Mouse (Mus musculus) heart, postnatal 0 days (tissue): ENCODE measurements around the gene Eif2d. TPM values are rescaled to one million over a fixed set of nuclear protein-coding genes. Genes with fewer than 3 reads are reported as not detected.
A peak's percentile ranks its signal among the peaks of the same experiment; 100 is the strongest.

Experiments used
- ATAC-seq: fragments of 200-750 bp; cut with Nextera tagmentation; 2 replicates; pipeline ENCODE4 v1.8.0; 2017; ENCODE audit warnings: low read depth, moderate number of reproducible peaks, moderate library complexity; ENCODE audit not compliant: insufficient read depth
- DNase-seq: peaks from one replicate; pipeline ENCODE4 v3.0.0-alpha.2; 2016; ENCODE audit warnings: low spot score
- H3K27ac ChIP-seq: fragments of 300-500 bp; sonication (generic); 2 replicates; pipeline ENCODE4 v1.5.1; 2014; ENCODE audit warnings: low read depth, mild to moderate bottlenecking
- H3K27me3 ChIP-seq: fragments of 300-500 bp; sonication (generic); 2 replicates; pipeline ENCODE4 v1.6.1; 2014; ENCODE audit warnings: low read length, mixed read lengths; ENCODE audit not compliant: control insufficient read depth, insufficient read depth
- H3K36me3 ChIP-seq: fragments of 300-500 bp; sonication (generic); replicated peaks from 2 replicates; pipeline ENCODE4 v1.6.1; 2014; ENCODE audit warnings: low read length, mixed read lengths; ENCODE audit not compliant: control insufficient read depth, insufficient read depth
- H3K4me1 ChIP-seq: fragments of 300-500 bp; sonication (generic); 2 replicates; pipeline ENCODE4 v1.6.1; 2014; ENCODE audit warnings: antibody characterized with exemption; ENCODE audit not compliant: control insufficient read depth, insufficient read depth
- H3K4me2 ChIP-seq: fragments of 300-500 bp; sonication (generic); 2 replicates; pipeline ENCODE4 v1.6.1; 2014; ENCODE audit warnings: low read depth, mild to moderate bottlenecking, low read length, moderate library complexity
- H3K4me3 ChIP-seq: fragments of 300-500 bp; sonication (generic); 2 replicates; pipeline ENCODE4 v1.5.1; 2014; ENCODE audit warnings: low read depth, low read length
- H3K9ac ChIP-seq: fragments of 300-500 bp; sonication (generic); replicated peaks from 2 replicates; pipeline ENCODE4 v1.6.1; 2014; ENCODE audit warnings: low read depth, low read length, mixed read lengths
- H3K9me3 ChIP-seq: fragments of 300-500 bp; sonication (generic); replicated peaks from 2 replicates; pipeline ENCODE4 v1.6.1; 2016; ENCODE audit warnings: low read length; ENCODE audit not compliant: control insufficient read depth
- CTCF ChIP-seq: IDR thresholded peaks from 2 replicates; pipeline ENCODE4 v1.5.1; 2016; ENCODE audit warnings: antibody characterized with exemption, control low read depth, low read depth
- EP300 ChIP-seq: IDR thresholded peaks from 2 replicates; pipeline ENCODE4 v1.6.1; 2016; ENCODE audit warnings: antibody characterized with exemption, low read depth
- WGBS: fragments of 180-500 bp; shearing (Covaris S2); extraction: QIAGEN DNeasy Blood & Tissue Kit; methylation state at CpG from one replicate; pipeline ENCODE4 v1.1.7; 2014; 5-methylcytosine and 5-hydroxymethylcytosine counted together
- polyA plus RNA-seq: library from polyadenylated mRNA; unstranded; fragments of >200 nt; fragmentation: Nextera tagmentation; extraction: Ambion mirVana; gene quantifications from 2 replicates; pipeline ENCODE4 v1.2.1, GENCODE M21; 2015
- total RNA-seq: library from RNA; depleted of rRNA; stranded (reverse); fragments of >200 nt; gene quantifications from 2 replicates; pipeline ENCODE4 v1.2.3, GENCODE M21; 2014; ENCODE audit warnings: low replicate concordance

Eif2d gene
- total and polyA plus RNA-seq, 2 experiments from 2014 or later: 16.6 to 39.6 TPM

GRCm38 (mm10) chr1:131115932-131116331 is 37.0 kb upstream of the Eif2d start:
- no peak overlapping the region for H3K4me2 ChIP-seq
- no peaks in the 10 kb centered on the region for H3K36me3 ChIP-seq
- peak; percentile 28; the same call in 1 of the 2 replicates for ATAC-seq
- WGBS: 15% methylated on average over 6 of the region's 6 CpGs
- peak; percentile 59 for DNase-seq
- no peak; the same call in 1 of the 2 replicates for TF ChIP-seq EP300
- TF ChIP-seq CTCF: peak; percentile 78
- no peaks in the 10 kb centered on the region for H3K9me3 ChIP-seq
- no peaks in the 10 kb centered on the region for H3K27me3 ChIP-seq
- H3K9ac ChIP-seq: no peak overlapping the region
- no peak overlapping the region for H3K4me3 ChIP-seq
- H3K4me1 ChIP-seq: peaks cover 32% of the 10 kb centered on the region
- H3K27ac ChIP-seq: no peak overlapping the region

DNA sequence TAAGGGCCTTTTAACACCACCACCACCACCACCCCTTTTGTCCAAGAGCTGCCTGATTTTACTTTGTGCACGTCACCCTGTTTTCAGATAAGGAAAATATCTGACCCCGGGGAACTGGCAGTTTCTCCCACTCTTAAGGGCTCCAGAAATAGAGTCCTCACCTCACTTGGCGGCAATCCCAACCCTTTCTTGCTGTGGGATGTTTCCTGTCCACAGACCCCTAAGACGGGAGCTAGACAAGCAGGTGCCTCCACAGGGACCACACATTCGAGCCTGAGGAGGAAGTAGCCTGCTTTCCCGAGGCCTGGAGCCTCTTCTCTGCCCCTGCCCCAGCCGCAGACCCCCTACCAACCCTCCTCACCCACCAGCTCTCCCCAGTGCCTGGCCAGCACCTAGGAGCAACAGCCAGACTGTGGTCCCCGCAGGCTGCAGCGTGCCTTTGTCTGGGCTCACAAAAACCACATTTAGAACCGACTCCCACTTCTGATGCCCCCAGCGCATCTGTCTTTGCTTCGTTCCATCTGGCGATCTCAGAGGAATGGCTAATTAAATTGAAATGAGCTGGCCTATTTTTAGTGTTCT is 36.5 kb upstream of the Eif2d start:
- WGBS: 18% methylated on average over 13 of the region's 13 CpGs
- peaks cover 26% of the 10 kb centered on the region; the same call in 1 of the 2 replicates for H3K4me1 ChIP-seq
- no peak overlapping the region for H3K4me3 ChIP-seq

DNA sequence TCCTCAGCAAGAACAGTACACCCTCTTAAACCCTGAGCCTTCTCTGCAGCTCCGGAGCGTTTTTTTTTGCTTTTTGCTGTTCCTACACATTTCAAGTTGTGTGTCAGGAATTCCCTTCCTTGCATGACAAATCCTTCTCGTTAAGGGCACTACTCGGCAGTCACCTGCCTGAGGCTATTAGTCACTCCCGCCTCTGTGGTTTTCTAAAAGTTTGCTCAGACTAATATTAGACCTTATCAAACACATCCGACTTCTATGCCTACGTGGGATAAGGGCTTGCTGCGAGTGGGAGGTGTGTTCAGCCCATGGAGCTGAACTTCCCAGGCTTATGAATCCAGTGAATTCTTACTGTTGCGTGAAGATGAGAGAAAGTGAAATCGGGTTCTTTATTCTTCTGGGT is 34.5 kb upstream of the Eif2d start:
- WGBS: 34% methylated on average over 10 of the region's 10 CpGs
- no peak overlapping the region for H3K4me2 ChIP-seq
- no peak overlapping the region for H3K4me3 ChIP-seq
- H3K36me3 ChIP-seq: no peaks in the 10 kb centered on the region
- no peaks in the 10 kb centered on the region for H3K27me3 ChIP-seq
- H3K27ac ChIP-seq: no peak overlapping the region
- peaks cover 9% of the 10 kb centered on the region; the same call in 1 of the 2 replicates for H3K4me1 ChIP-seq
- DNase-seq (no peak), ATAC-seq (no peak)
- no peaks in the 10 kb centered on the region for H3K9me3 ChIP-seq
- H3K9ac ChIP-seq: no peak overlapping the region
- TF ChIP-seq CTCF (no peak), EP300 (no peak)

More for the DNA sequence above, 36.5 kb upstream of the Eif2d start:
- peak; percentile 68 for TF ChIP-seq EP300
- no peak for TF ChIP-seq CTCF
- H3K27ac ChIP-seq: peak overlapping the region; percentile 95
- H3K9ac ChIP-seq: peak overlapping the region; percentile 51
- peak; percentile 87 for ATAC-seq
- DNase-seq: peak; percentile 91
- no peaks in the 10 kb centered on the region for H3K9me3 ChIP-seq
- peak overlapping the region; percentile 39 for H3K4me2 ChIP-seq
- H3K27me3 ChIP-seq: no peaks in the 10 kb centered on the region
- no peaks in the 10 kb centered on the region for H3K36me3 ChIP-seq

DNA sequence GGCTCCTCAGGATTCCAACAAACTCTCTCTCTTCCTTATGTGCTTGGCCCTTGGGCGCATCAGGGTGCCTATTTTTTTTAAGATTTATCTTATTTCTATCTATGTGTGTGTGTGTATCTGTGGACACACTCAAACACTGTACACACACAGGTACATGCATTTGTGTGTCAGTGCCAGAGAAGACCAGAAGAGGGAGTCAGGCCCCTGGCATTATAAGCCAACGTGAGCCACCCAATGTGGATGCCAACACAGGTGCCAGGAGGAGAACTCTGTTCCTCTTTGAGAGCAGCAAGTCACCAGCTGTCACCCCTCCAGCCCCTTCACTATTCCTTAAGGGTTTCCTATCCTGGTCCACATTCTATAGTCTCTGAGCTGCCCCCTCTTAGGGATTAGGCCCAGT is 34.0 kb upstream of the Eif2d start:
- 68% methylated on average over 2 of the region's 2 CpGs for WGBS
- TF ChIP-seq EP300 (no peak), CTCF (peak; percentile 62)

GRCm38 (mm10) chr1:131121987-131122386 is 31.0 kb upstream of the Eif2d start:
- Histone ChIP-seq H3K4me3 (no peak overlapping the region), H3K27ac (no peak overlapping the region), H3K27me3 (no peaks in the 10 kb centered on the region), H3K4me1 (no peaks in the 10 kb centered on the region), H3K9ac (no peak overlapping the region), H3K36me3 (no peaks in the 10 kb centered on the region), H3K4me2 (no peak overlapping the region), H3K9me3 (no peaks in the 10 kb centered on the region)
- 35% methylated on average over 3 of the region's 3 CpGs for WGBS
- TF ChIP-seq EP300: no peak
- peak; percentile 39 for TF ChIP-seq CTCF
- DNase-seq (no peak), ATAC-seq (no peak)

More for the DNA sequence above, 34.0 kb upstream of the Eif2d start:
- Histone ChIP-seq H3K9ac (no peak overlapping the region), H3K27me3 (no peaks in the 10 kb centered on the region), H3K4me1 (peaks cover 4% of the 10 kb centered on the region; the same call in 1 of the 2 replicates), H3K27ac (no peak overlapping the region), H3K4me2 (no peak overlapping the region), H3K9me3 (no peaks in the 10 kb centered on the region), H3K4me3 (no peak overlapping the region), H3K36me3 (no peaks in the 10 kb centered on the region)
- DNase-seq (no peak), ATAC-seq (no peak)
